Mouse (Mus musculus): Measurements from ENCODE around the gene Fbxo27.

DNA sequence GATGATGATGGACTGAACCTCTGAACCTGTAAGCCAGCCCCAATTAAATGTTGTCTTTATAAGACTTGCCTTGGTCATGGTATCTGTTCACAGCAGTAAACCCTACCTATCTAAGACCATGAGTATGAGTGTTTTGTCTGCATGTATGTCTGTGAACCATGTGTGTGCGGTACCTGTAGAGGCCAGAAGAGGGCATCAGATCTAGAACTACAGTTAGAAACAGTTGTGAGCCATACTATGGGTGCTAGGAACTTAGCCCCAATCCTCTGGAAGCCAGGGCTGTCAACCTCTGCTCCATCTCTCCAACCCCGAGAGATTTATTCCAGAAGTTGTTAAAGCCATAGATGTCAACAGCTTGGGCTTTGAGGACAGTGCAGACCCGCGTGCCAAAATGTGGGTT lies 7.6 kb downstream of the Fbxo27 start:
- TF ChIP-seq CTCF (IDR thresholded peaks at IDR 0.05; ENCODE audit: low read depth) (no peak), EP300 (IDR thresholded peaks at IDR 0.05; ENCODE audit: low read depth) (no peak)

All from liver, postnatal 0 days (tissue).